Mouse (Mus musculus) stomach, postnatal 0 days (tissue): ENCODE measurements around the gene Hes6.

ENCODE experiments used
- CTCF ChIP-seq: IDR thresholded peaks from 2 replicates; pipeline ENCODE4 v1.5.1; 2016; ENCODE audit warnings: antibody characterized with exemption, low read depth, mild to moderate bottlenecking, moderate library complexity
- EP300 ChIP-seq: optimal IDR thresholded peaks from 2 replicates; pipeline ENCODE3; 2016; ENCODE audit warnings: antibody characterized with exemption

DNA sequence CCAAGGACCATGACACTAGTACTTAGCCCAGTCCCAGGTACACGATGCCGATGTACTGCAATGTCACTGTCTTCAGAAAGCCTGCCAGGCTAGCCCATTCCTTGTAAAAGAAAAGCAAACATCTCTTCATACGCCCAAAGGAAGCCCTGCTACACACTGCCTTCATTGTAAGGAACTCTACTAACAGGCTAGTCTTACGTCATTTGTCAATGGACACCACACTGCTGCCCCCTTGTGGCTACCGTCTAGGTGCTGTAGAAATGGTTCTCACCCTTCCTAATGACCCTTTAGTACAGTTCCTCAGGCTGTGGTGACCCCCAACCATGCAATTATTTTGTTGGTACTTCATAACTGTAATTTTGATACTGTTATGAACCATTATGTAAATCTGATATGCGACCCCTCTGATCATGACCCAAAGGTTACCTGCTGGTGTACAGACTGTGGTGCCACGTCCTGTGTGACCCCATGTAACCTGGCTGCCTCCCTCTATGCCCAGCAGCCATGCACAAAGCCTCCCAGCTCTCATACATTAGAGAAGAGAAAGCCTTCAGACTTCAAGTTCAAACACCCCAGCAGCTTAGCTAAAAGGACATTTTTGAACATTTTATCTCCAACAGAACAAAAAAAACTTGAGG, 33.3 kb downstream of the Hes6 start:
- TF ChIP-seq CTCF (peak; percentile 93), EP300 (no peak)
